In the genomic region with DNA sequence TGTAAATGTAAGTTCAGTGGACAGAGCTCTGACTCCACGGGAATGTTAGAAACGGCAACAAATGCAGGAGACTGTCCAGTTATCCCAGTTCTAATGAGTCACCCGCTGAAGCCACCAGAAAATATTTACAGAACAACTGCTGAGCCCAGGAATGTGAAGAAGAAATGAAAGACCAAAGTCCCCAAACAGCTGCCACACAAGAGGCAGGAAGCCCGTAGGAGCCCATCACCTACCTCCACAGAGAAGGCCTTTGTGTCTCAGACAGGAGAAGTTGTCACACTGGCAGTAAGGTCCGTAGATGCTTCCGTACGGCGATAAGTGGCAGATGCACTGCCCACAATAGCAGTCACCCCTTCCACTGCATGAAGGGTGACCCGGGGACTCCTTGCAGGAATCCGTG, we compare ENCODE assay signal across 16 mouse cellular contexts.
"Had no signal": no experiment of that assay in that cellular context is flagged by ENCODE, and none has a peak within 500 bp of the region (broad histone marks: within the 10 kb centered on the region; RNA-seq: fewer than 3 reads in every experiment).

No protein-coding gene starts in this region.

- H3K4me3 ChIP-seq: layer of hippocampus, adult 2 months; limb, embryonic 12.5 days; limb, embryonic 15.5 days; liver, embryonic 15.5 days; midbrain, embryonic 13.5 days had no signal

- H3K27ac ChIP-seq: kidney, postnatal 0 days; layer of hippocampus, adult 2 months; limb, embryonic 12.5 days; limb, embryonic 15.5 days; liver, embryonic 15.5 days; macrophage; midbrain, embryonic 13.5 days had no signal

- DNase-seq: kidney, adult 18-20 months; kidney, postnatal 25 days; left cerebral cortex, postnatal 4 days; lung, adult 18-20 months; lung, postnatal 14 days; thymus, adult 18-20 months; thymus, postnatal 36 days had no signal

- ATAC-seq: midbrain, embryonic 13.5 days; midbrain, embryonic 16.5 days had no signal

- H3K36me3 ChIP-seq: limb, embryonic 12.5 days; limb, embryonic 15.5 days; liver, embryonic 15.5 days; midbrain, embryonic 13.5 days had no signal

- H3K4me2 ChIP-seq: limb, embryonic 12.5 days; limb, embryonic 15.5 days; liver, embryonic 11.5 days; liver, embryonic 15.5 days; midbrain, embryonic 13.5 days had no signal

- H3K9ac ChIP-seq: limb, embryonic 12.5 days; limb, embryonic 15.5 days; liver, embryonic 15.5 days; midbrain, embryonic 13.5 days had no signal

- H3K9me3 ChIP-seq: limb, embryonic 12.5 days; limb, embryonic 15.5 days; liver, embryonic 15.5 days; midbrain, embryonic 13.5 days had no signal

- H3K27me3 ChIP-seq: limb, embryonic 12.5 days; limb, embryonic 15.5 days; liver, embryonic 15.5 days; midbrain, embryonic 13.5 days had no signal

- H3K4me1 ChIP-seq: limb, embryonic 12.5 days; limb, embryonic 15.5 days; liver, embryonic 15.5 days; midbrain, embryonic 13.5 days had no signal
